Mouse (Mus musculus) CH12.LX (cell line): ENCODE results near the gene Cdh18. TPM values are rescaled to one million over a fixed set of nuclear protein-coding genes. Genes with fewer than 3 reads are reported as not detected.

ENCODE experiments used
- DNase-seq: peaks from one replicate; pipeline ENCODE4 v3.0.0-alpha.2; 2013; ENCODE audit errors: extremely low read depth
- H3K27ac ChIP-seq: 2 replicates; pipeline ENCODE4 v1.5.1; 2012; ENCODE audit warnings: low read depth, mild to moderate bottlenecking, control low read depth, moderate library complexity; ENCODE audit not compliant: insufficient read depth
- H3K27me3 ChIP-seq: replicated peaks from 2 replicates; pipeline ENCODE3; 2012; ENCODE audit warnings: inconsistent platforms
- H3K36me3 ChIP-seq, 2 experiments: replicated peaks in 1 of 2; 2 replicates each; pipeline versions ENCODE3 to v1.6.1; 2012; ENCODE audit warnings: inconsistent platforms in 1 of 2, low read length in 1 of 2, mild to moderate bottlenecking in 1 of 2, mixed read lengths in 1 of 2, moderate library complexity in 1 of 2; ENCODE audit not compliant: control insufficient read depth in 1 of 2, insufficient read depth in 1 of 2
- H3K4me1 ChIP-seq, 2 experiments: 2 replicates each; pipeline ENCODE4 v1.6.1; 2012; ENCODE audit warnings: inconsistent platforms in 1 of 2, moderate library complexity in 1 of 2; ENCODE audit not compliant: insufficient read depth in 2 of 2, control insufficient read depth in 1 of 2
- H3K4me2 ChIP-seq: 2 replicates; pipeline ENCODE4 v1.6.1; 2012; ENCODE audit warnings: low read depth, mild to moderate bottlenecking, control low read depth; ENCODE audit not compliant: poor library complexity, insufficient read depth, severe bottlenecking
- H3K4me3 ChIP-seq, 3 experiments: fragments of 150-350 bp in 1 of 3; sonication (generic) in 1 of 3; replicated peaks in 1 of 3; 2 replicates each; pipeline versions ENCODE3 to v1.5.1; 2011 to 2012; ENCODE audit warnings: low read depth in 2 of 3, low read length in 2 of 3, mild to moderate bottlenecking in 2 of 3, moderate library complexity in 2 of 3, control low read depth in 1 of 3, improper control_type of control experiment in 1 of 3, inconsistent platforms in 1 of 3, mixed read lengths in 1 of 3; ENCODE audit not compliant: poor library complexity in 1 of 3
- H3K79me2 ChIP-seq: replicated peaks from 2 replicates; pipeline ENCODE4 v1.6.1; 2012; ENCODE audit warnings: mild to moderate bottlenecking, moderate library complexity; ENCODE audit not compliant: control insufficient read depth, poor library complexity, insufficient read depth, severe bottlenecking; ENCODE audit errors: extremely low read depth
- H3K9ac ChIP-seq: 2 replicates; pipeline ENCODE4 v1.6.1; 2012; ENCODE audit warnings: low read depth, mild to moderate bottlenecking, control low read depth, moderate library complexity; ENCODE audit not compliant: insufficient read depth
- H3K9me3 ChIP-seq: replicated peaks from 2 replicates; pipeline ENCODE3; 2012; ENCODE audit warnings: low read length, inconsistent platforms, mixed read lengths
- BHLHE40 ChIP-seq: IDR thresholded peaks from 2 replicates; pipeline ENCODE4 v1.6.1; 2011; ENCODE audit warnings: mild to moderate bottlenecking, low read depth, low read length, improper control_type of control experiment
- CTCF ChIP-seq, 2 experiments: IDR thresholded peaks in 1 of 2; conservative IDR thresholded peaks in 1 of 2; 2 replicates each; pipeline ENCODE4 v1.5.1; 2011 to 2012; ENCODE audit warnings: low read depth in 2 of 2, low read length in 2 of 2, improper control_type of control experiment in 1 of 2, inconsistent platforms in 1 of 2, mild to moderate bottlenecking in 1 of 2, moderate library complexity in 1 of 2
- E2F4 ChIP-seq: IDR thresholded peaks from 2 replicates; pipeline ENCODE4 v1.6.1; 2011; ENCODE audit warnings: low read depth, low read length, improper control_type of control experiment; ENCODE audit not compliant: insufficient replicate concordance
- ELF1 ChIP-seq: IDR thresholded peaks from 2 replicates; pipeline ENCODE4 v1.6.1; 2014; ENCODE audit warnings: low read depth, mild to moderate bottlenecking, inconsistent platforms, low read length, improper control_type of control experiment
- EP300 ChIP-seq: IDR thresholded peaks from 2 replicates; pipeline ENCODE4 v1.6.1; 2011; ENCODE audit warnings: low read length, improper control_type of control experiment
- ETS1 ChIP-seq: conservative IDR thresholded peaks from 2 replicates; pipeline ENCODE4 v1.6.1; 2012; ENCODE audit warnings: low read depth, mild to moderate bottlenecking, inconsistent platforms, low read length, improper control_type of control experiment, moderate library complexity
- GABPA ChIP-seq: IDR thresholded peaks from 2 replicates; pipeline ENCODE4 v1.6.1; 2012; ENCODE audit warnings: low read depth, low read length, improper control_type of control experiment, inconsistent platforms; ENCODE audit not compliant: insufficient replicate concordance
- HCFC1 ChIP-seq: IDR thresholded peaks from 2 replicates; pipeline ENCODE4 v1.6.1; 2012; ENCODE audit warnings: low read depth, mild to moderate bottlenecking, inconsistent platforms, low read length, improper control_type of control experiment
- IRF4 ChIP-seq: IDR thresholded peaks from 2 replicates; pipeline ENCODE4 v1.6.1; 2014; ENCODE audit warnings: low read depth, mild to moderate bottlenecking, inconsistent platforms, low read length, improper control_type of control experiment
- JUND ChIP-seq: conservative IDR thresholded peaks from 2 replicates; pipeline ENCODE4 v1.6.1; 2011; ENCODE audit warnings: low read depth, low read length, improper control_type of control experiment
- KAT2A ChIP-seq: IDR thresholded peaks from 2 replicates; pipeline ENCODE4 v1.6.1; 2012; ENCODE audit warnings: low read length, improper control_type of control experiment, inconsistent platforms; ENCODE audit not compliant: insufficient replicate concordance
- MAFK ChIP-seq: IDR thresholded peaks from 2 replicates; pipeline ENCODE4 v1.6.1; 2011; ENCODE audit warnings: low read length, improper control_type of control experiment; ENCODE audit not compliant: insufficient replicate concordance
- MAZ ChIP-seq: IDR thresholded peaks from 2 replicates; pipeline ENCODE4 v1.6.1; 2012; ENCODE audit warnings: low read depth, mild to moderate bottlenecking, inconsistent platforms, low read length, improper control_type of control experiment, moderate library complexity
- MEF2A ChIP-seq: IDR thresholded peaks from 2 replicates; pipeline ENCODE4 v1.6.1; 2014; ENCODE audit warnings: low read depth, mild to moderate bottlenecking, inconsistent platforms, low read length, improper control_type of control experiment, borderline replicate concordance
- MYC ChIP-seq: IDR thresholded peaks from 2 replicates; pipeline ENCODE4 v1.6.1; 2011; ENCODE audit warnings: low read depth, mild to moderate bottlenecking, improper control_type of control experiment, low read length
- NRF1 ChIP-seq: IDR thresholded peaks from 2 replicates; pipeline ENCODE4 v1.6.1; 2014; ENCODE audit warnings: low read depth, mild to moderate bottlenecking, inconsistent platforms, low read length, improper control_type of control experiment, moderate library complexity
- PAX5 ChIP-seq: IDR thresholded peaks from 2 replicates; pipeline ENCODE4 v1.6.1; 2012; ENCODE audit warnings: low read length, inconsistent platforms, mixed read lengths
- POLR2A ChIP-seq: IDR thresholded peaks from 2 replicates; pipeline ENCODE4 v1.6.1; 2011; ENCODE audit warnings: low read depth, mild to moderate bottlenecking, improper control_type of control experiment, low read length
- POLR2AphosphoS2 ChIP-seq: IDR thresholded peaks from 2 replicates; pipeline ENCODE4 v1.6.1; 2011; ENCODE audit warnings: low read depth, low read length, improper control_type of control experiment
- RCOR1 ChIP-seq: conservative IDR thresholded peaks from 2 replicates; pipeline ENCODE4 v1.6.1; 2012; ENCODE audit warnings: low read depth, mild to moderate bottlenecking, inconsistent platforms, low read length, improper control_type of control experiment
- SIN3A ChIP-seq: IDR thresholded peaks from 2 replicates; pipeline ENCODE4 v1.6.1; 2012; ENCODE audit warnings: low read length, improper control_type of control experiment, inconsistent platforms
- SMC3 ChIP-seq: IDR thresholded peaks from 2 replicates; pipeline ENCODE4 v1.6.1; 2011; ENCODE audit warnings: low read depth, low read length, improper control_type of control experiment
- TBP ChIP-seq: conservative IDR thresholded peaks from 2 replicates; pipeline ENCODE4 v1.6.1; 2011; ENCODE audit warnings: low read depth, low read length, improper control_type of control experiment
- USF1 ChIP-seq: IDR thresholded peaks from 2 replicates; pipeline ENCODE4 v1.6.1; 2014; ENCODE audit warnings: low read depth, mild to moderate bottlenecking, inconsistent platforms, low read length, improper control_type of control experiment
- ZC3H11A ChIP-seq: IDR thresholded peaks from 2 replicates; pipeline ENCODE4 v1.6.1; 2012; ENCODE audit warnings: low read depth, mild to moderate bottlenecking, inconsistent platforms, low read length, improper control_type of control experiment
- ZKSCAN1 ChIP-seq: IDR thresholded peaks from 2 replicates; pipeline ENCODE4 v1.6.1; 2012; ENCODE audit warnings: low read depth, inconsistent platforms, low read length, improper control_type of control experiment, borderline replicate concordance
- ZMIZ1 ChIP-seq: IDR thresholded peaks from 2 replicates; pipeline ENCODE4 v1.6.1; 2012; ENCODE audit warnings: low read depth, mild to moderate bottlenecking, inconsistent platforms, low read length, improper control_type of control experiment
- ZNF384 ChIP-seq: IDR thresholded peaks from 2 replicates; pipeline ENCODE4 v1.6.1; 2012; ENCODE audit warnings: low read depth, low read length, improper control_type of control experiment, inconsistent platforms
- dilution Hi-C: fragments of 300-500 bp; cut with MboI; formaldehyde crosslinking; loops from 2 replicates; pipeline ENCODE4 v1.14.3; 2020; ENCODE audit warnings: low sequenced_read_pairs; ENCODE audit not compliant: extremely low pct_unique_long_range_greater_than_20kb, extremely low pct_ligation_motif_present
- in situ Hi-C: fragments of 300-500 bp; cut with MboI; formaldehyde crosslinking; loops from 3 replicates; pipeline ENCODE4 v1.14.3; 2019; ENCODE audit warnings: low sequenced_read_pairs, low pct_ligation_motif_present, low pct_unique_long_range_greater_than_20kb, mixed read lengths
- polyA plus RNA-seq: library from polyadenylated mRNA; unstranded; fragments of >175 nt; gene quantifications from 2 replicates; pipeline ENCODE4 v1.2.1, GENCODE M21; 2012; ENCODE audit warnings: low read depth; ENCODE audit not compliant: insufficient read length
- total RNA-seq, 2 experiments: library from RNA; depleted of rRNA; stranded (reverse); fragments of 300-350 nt in 1 of 2; fragments of >200 nt in 1 of 2; gene quantifications; 2 replicates each; pipeline ENCODE4 v1.2.3; 2012 to 2014

The Cdh18 gene
- total RNA-seq (2012; rRNA removed) (not detected in 2 replicates), total RNA-seq (2014; rRNA removed) (not detected in 2 replicates), polyA plus RNA-seq (not detected in 2 replicates)

- H3K79me2 ChIP-seq: no peaks in the 10 kb centered on the region
- H3K4me2 ChIP-seq: no peak within 1 kb of the TSS
- in situ Hi-C loops (no loop called here), dilution Hi-C loops (no loop called here)
- peaks cover 39% of the 10 kb centered on the region for H3K9me3 ChIP-seq
- H3K9ac ChIP-seq: no peak within 1 kb of the TSS
- H3K27ac ChIP-seq: no peak within 1 kb of the TSS
- no peaks in the 10 kb centered on the region for H3K36me3 ChIP-seq
- H3K27me3 ChIP-seq: no peaks in the 10 kb centered on the region
- H3K4me3 ChIP-seq: no peak within 1 kb of the TSS
- no peaks in the 10 kb centered on the region for H3K4me1 ChIP-seq
- TF ChIP-seq ZMIZ1 (no peak), ZC3H11A (no peak), BHLHE40 (no peak), IRF4 (no peak), ZNF384 (no peak), ZKSCAN1 (no peak), MAZ (no peak), HCFC1 (no peak), PAX5 (no peak), ETS1 (no peak), POLR2A (no peak), KAT2A (no peak), CTCF (conservative IDR thresholded peaks at IDR 0.05 in 1 of 2, IDR thresholded peaks at IDR 0.05 in 1 of 2; ENCODE audit: low read depth in 2 of 2, low read length in 2 of 2) (no peak), ELF1 (no peak), NRF1 (no peak), TBP (no peak), SMC3 (no peak), MAFK (no peak), MYC (no peak), USF1 (no peak)
- DNase-seq: no peak
Measured at GRCm38 (mm10) chr15:22548711-22549271, at the start of gene Cdh18. Gene Cdh18, plus strand, starts transcription at chr15:22549022.

- in situ Hi-C loops (no loop called here), dilution Hi-C loops (no loop called here)
- Histone ChIP-seq H3K36me3 (no peaks in the 10 kb centered on the region), H3K9ac (no peak overlapping the region), H3K4me2 (no peak overlapping the region), H3K27ac (no peak overlapping the region), H3K4me1 (no peaks in the 10 kb centered on the region), H3K9me3 (peaks cover 23% of the 10 kb centered on the region), H3K79me2 (no peaks in the 10 kb centered on the region), H3K27me3 (no peaks in the 10 kb centered on the region), H3K4me3 (no peak overlapping the region)
- no peak for TF ChIP-seq ZNF384
- no peak for TF ChIP-seq EP300
- no peak for TF ChIP-seq RCOR1
- no peak for TF ChIP-seq E2F4
- no peak for TF ChIP-seq HCFC1
- TF ChIP-seq ZC3H11A: no peak
- TF ChIP-seq SIN3A: no peak
- no peak for TF ChIP-seq POLR2AphosphoS2
- no peak for TF ChIP-seq POLR2A
- no peak for TF ChIP-seq MEF2A
- TF ChIP-seq SMC3: no peak
- no peak for TF ChIP-seq JUND
- TF ChIP-seq NRF1: no peak
- TF ChIP-seq ETS1: no peak
- no peak for TF ChIP-seq GABPA
- no peak for DNase-seq
Measured at GRCm38 (mm10) chr15:22511271-22511670, 37.6 kb upstream of the Cdh18 start.
